In genomic region chr11:68655524-68655923, GRCm38 (mm10) we compare ENCODE assay signal across 16 mouse cellular contexts. TPM values are rescaled to one million over a fixed set of nuclear protein-coding genes. Genes with fewer than 3 reads are reported as not detected.
DNase-seq lines count a peak whose midpoint lies in the region; ATAC-seq and TF ChIP-seq lines count a peak whose summit lies in the region.
"Had no signal": no experiment of that assay in that cellular context is flagged by ENCODE, and none has a peak within 500 bp of the region (broad histone marks: within the 10 kb centered on the region; RNA-seq: fewer than 3 reads in every experiment).

No protein-coding gene starts in this region.

- DNase-seq in kidney, adult 2 months = no peak
- DNase-seq in kidney, postnatal 36 days = no peak
- no peak for DNase-seq in liver, postnatal 0 days
- DNase-seq in adrenal gland, adult (ENCODE audit: inconsistent age in 2 of 2, low spot score in 1 of 2) = no peak
- DNase-seq: adrenal gland, postnatal 25 days; gastrocnemius, postnatal 25 days; right cerebral cortex, adult 18-20 months had no signal

- TF ChIP-seq CTCF in kidney, adult 2 months (conservative IDR thresholded peaks at IDR 0.05; ENCODE audit: insufficient read depth, insufficient read length, low read depth, low read length) = no peak
- no peak for TF ChIP-seq CTCF in liver, postnatal 0 days (IDR thresholded peaks at IDR 0.05; ENCODE audit: low read depth)

- no peak for TF ChIP-seq POLR2A in kidney, adult 2 months (IDR thresholded peaks at IDR 0.05; ENCODE audit: low read depth, low read length)

- 76% methylated on average over 1 of the region's 1 CpGs for WGBS in kidney, adult 2 months
- 29% methylated on average over 1 of the region's 1 CpGs for WGBS in liver, embryonic 15.5 days (ENCODE audit: insufficient replicate concordance)
- WGBS in liver, postnatal 0 days (ENCODE audit: insufficient replicate concordance) = 50% methylated on average over 1 of the region's 1 CpGs

- no peak overlapping the region for H3K4me2 ChIP-seq in liver, embryonic 15.5 days
- no peak overlapping the region for H3K4me2 ChIP-seq in liver, postnatal 0 days (ENCODE audit: low read depth, low read length)
- H3K4me2 ChIP-seq: embryonic facial prominence, embryonic 12.5 days; hindbrain, embryonic 13.5 days; intestine, embryonic 15.5 days; limb, embryonic 15.5 days; midbrain, embryonic 13.5 days had no signal

- peaks cover 5% of the 10 kb centered on the region; the same call in 1 of the 2 replicates for H3K4me1 ChIP-seq in kidney, adult 2 months (ENCODE audit: control insufficient read depth, insufficient read depth, low read length)
- no peaks in the 10 kb centered on the region for H3K4me1 ChIP-seq in liver, embryonic 15.5 days (replicated peaks)
- peaks cover 3% of the 10 kb centered on the region; the same call in 1 of the 2 replicates for H3K4me1 ChIP-seq in liver, postnatal 0 days (ENCODE audit: insufficient read depth)
- H3K4me1 ChIP-seq in brown adipose tissue, adult 24 weeks (ENCODE audit: control insufficient read depth, insufficient read depth, insufficient read length, low read length) = peaks cover 3% of the 10 kb centered on the region; the same call in 1 of the 2 replicates
- H3K4me1 ChIP-seq: hindbrain, embryonic 13.5 days had no signal

- no peaks in the 10 kb centered on the region for H3K36me3 ChIP-seq in kidney, adult 2 months (ENCODE audit: control insufficient read depth, insufficient read depth, low read length)
- H3K36me3 ChIP-seq in liver, embryonic 15.5 days (replicated peaks) = no peaks in the 10 kb centered on the region
- H3K36me3 ChIP-seq in liver, postnatal 0 days (replicated peaks; ENCODE audit: insufficient read depth, low read length) = no peaks in the 10 kb centered on the region
- H3K36me3 ChIP-seq: embryonic facial prominence, embryonic 12.5 days; hindbrain, embryonic 13.5 days; intestine, embryonic 15.5 days; limb, embryonic 15.5 days; midbrain, embryonic 13.5 days had no signal

- no peaks in the 10 kb centered on the region for H3K27me3 ChIP-seq in kidney, adult 2 months (replicated peaks; ENCODE audit: control insufficient read depth, insufficient read depth, low read length)
- 0 out of 2 replicates have a peak, but pooled peaks cover 1% of the 10 kb centered on the region for H3K27me3 ChIP-seq in liver, embryonic 15.5 days
- no peaks in the 10 kb centered on the region for H3K27me3 ChIP-seq in liver, postnatal 0 days (ENCODE audit: insufficient read depth, low read length)
- H3K27me3 ChIP-seq: embryonic facial prominence, embryonic 12.5 days; hindbrain, embryonic 13.5 days; intestine, embryonic 15.5 days; limb, embryonic 15.5 days; midbrain, embryonic 13.5 days had no signal

- no peak for TF ChIP-seq EP300 in liver, postnatal 0 days (IDR thresholded peaks at IDR 0.05; ENCODE audit: low read depth)

- no peak for ATAC-seq in liver, embryonic 15.5 days (ENCODE audit: insufficient read depth)
- no peak for ATAC-seq in liver, postnatal 0 days
- ATAC-seq in monocyte, adult 5-6 weeks (replicated peaks; ENCODE audit: insufficient number of reproducible peaks, low FRiP score, low TSS enrichment, poor library complexity, severe bottlenecking) = peak; percentile 94
- ATAC-seq: CD4-positive, CD25-positive, alpha-beta regulatory T cell, adult 4 months; intestine, embryonic 15.5 days; midbrain, embryonic 13.5 days had no signal

- no peaks in the 10 kb centered on the region for H3K9me3 ChIP-seq in liver, embryonic 15.5 days (replicated peaks)
- H3K9me3 ChIP-seq in liver, postnatal 0 days (ENCODE audit: low read length) = no peaks in the 10 kb centered on the region
- H3K9me3 ChIP-seq: embryonic facial prominence, embryonic 12.5 days; hindbrain, embryonic 13.5 days; intestine, embryonic 15.5 days; limb, embryonic 15.5 days; midbrain, embryonic 13.5 days had no signal

- H3K27ac ChIP-seq in kidney, adult 2 months (ENCODE audit: insufficient read depth, low read depth, low read length) = peak overlapping the region; percentile 60; the same call in 1 of the 2 replicates
- H3K27ac ChIP-seq in liver, embryonic 15.5 days (replicated peaks) = 0 out of 2 replicates have a peak overlapping the region, but pooled peaks have one; percentile 29
- H3K27ac ChIP-seq in liver, postnatal 0 days (ENCODE audit: low read depth) = no peak overlapping the region
- 0 out of 2 replicates have a peak overlapping the region, but pooled peaks have one; percentile 24 for H3K27ac ChIP-seq in brown adipose tissue, adult 24 weeks (replicated peaks; ENCODE audit: low read depth, low read length)
- H3K27ac ChIP-seq: embryonic facial prominence, embryonic 12.5 days; hindbrain, embryonic 13.5 days; intestine, embryonic 15.5 days; limb, embryonic 15.5 days; midbrain, embryonic 13.5 days had no signal

- H3K9ac ChIP-seq in liver, embryonic 15.5 days = no peak overlapping the region
- H3K9ac ChIP-seq in liver, postnatal 0 days (replicated peaks) = no peak overlapping the region
- H3K9ac ChIP-seq: embryonic facial prominence, embryonic 12.5 days; hindbrain, embryonic 13.5 days; intestine, embryonic 15.5 days; limb, embryonic 15.5 days; midbrain, embryonic 13.5 days had no signal

- H3K4me3 ChIP-seq in kidney, adult 2 months (ENCODE audit: insufficient read depth, low read depth, low read length) = no peak overlapping the region
- no peak overlapping the region for H3K4me3 ChIP-seq in liver, embryonic 15.5 days (replicated peaks)
- H3K4me3 ChIP-seq in liver, postnatal 0 days (ENCODE audit: low read depth, low read length) = no peak overlapping the region
- H3K4me3 ChIP-seq in brown adipose tissue, adult 24 weeks (ENCODE audit: insufficient read depth, low read depth, low read length) = no peak overlapping the region
- H3K4me3 ChIP-seq: embryonic facial prominence, embryonic 12.5 days; hindbrain, embryonic 13.5 days; intestine, embryonic 15.5 days; limb, embryonic 15.5 days; midbrain, embryonic 13.5 days had no signal

RNA-seq across cellular contexts. Expression of gene Myh10, which starts 35.8 kb away (rescaled TPM):
- 32.4 and 33.7 TPM in 2 replicates for polyA plus RNA-seq in kidney, adult 2 months (2012; rRNA removed)
- 13.3 and 15.7 TPM in 2 replicates for polyA plus RNA-seq in liver, embryonic 15.5 days (2015; fragmentation: Nextera tagmentation; extraction: Ambion mirVana)
- polyA plus RNA-seq in liver, postnatal 0 days (2015; fragmentation: Nextera tagmentation; extraction: Ambion mirVana) = 6.8 and 8.0 TPM in 2 replicates
- 15.5 and 17.2 TPM in 2 replicates for polyA plus RNA-seq in brown adipose tissue, adult 24 weeks (2012; ENCODE audit: insufficient read depth, insufficient read length, missing spikeins)
- total RNA-seq in monocyte, adult 5-6 weeks (2017) = 0.11 to 1.4 TPM (median 0.76 TPM) in 3 replicates
